Mouse (Mus musculus): ENCODE data around the gene Hacd1.

Gene Hacd1

GRCm38 (mm10) chr2:13816645-13817044 lies 239.3 kb downstream of the Hacd1 start:
- TF ChIP-seq GATA4 (IDR thresholded peaks at IDR 0.05; ENCODE audit: insufficient replicate concordance, low read length), result no peak

GRCm38 (mm10) chr2:13808593-13808992 lies 247.3 kb downstream of the Hacd1 start:
- TF ChIP-seq GATA4 (IDR thresholded peaks at IDR 0.05; ENCODE audit: insufficient replicate concordance, low read length), result no peak

GRCm38 (mm10) chr2:13808008-13808407 lies 247.9 kb downstream of the Hacd1 start:
- TF ChIP-seq GATA4 (IDR thresholded peaks at IDR 0.05; ENCODE audit: insufficient replicate concordance, low read length), result no peak

- TF ChIP-seq GATA4 (IDR thresholded peaks at IDR 0.05; ENCODE audit: insufficient replicate concordance, low read length), result no peak
Measured at GRCm38 (mm10) chr2:13806120-13806519, 249.8 kb downstream of the Hacd1 start.

- TF ChIP-seq GATA4 (IDR thresholded peaks at IDR 0.05; ENCODE audit: insufficient replicate concordance, low read length), result no peak
Measured at GRCm38 (mm10) chr2:13800639-13801038, 255.3 kb downstream of the Hacd1 start.

Measured in liver, adult (tissue).